In the genomic region with DNA sequence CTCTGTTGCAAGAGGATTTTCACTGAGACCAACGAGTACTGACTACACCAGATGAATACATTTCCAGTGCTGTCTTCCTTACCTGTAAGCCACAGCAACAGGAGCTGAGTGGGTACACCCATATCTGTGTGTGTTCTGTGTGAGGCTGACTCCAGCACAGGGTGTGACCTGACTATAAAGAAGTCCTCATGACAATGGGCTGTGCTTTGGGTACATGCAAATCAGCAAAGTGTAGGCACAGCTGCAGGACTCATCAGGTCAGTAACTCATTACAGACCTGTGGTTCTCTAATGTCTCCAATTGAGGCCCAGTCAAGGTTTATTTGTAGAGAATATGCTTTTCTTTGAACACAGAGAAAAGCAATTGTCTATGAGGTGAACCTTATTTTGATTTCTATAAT, we compare ENCODE assay signal across 18 mouse cellular contexts.
"Had no signal": no experiment of that assay in that cellular context is flagged by ENCODE, and none has a peak within 500 bp of the region (broad histone marks: within the 10 kb centered on the region; RNA-seq: fewer than 3 reads in every experiment).

No protein-coding gene starts in this region.

- H3K27me3 ChIP-seq: liver, embryonic 12.5 days; megakaryocyte, embryonic 14.5 days; midbrain, embryonic 12.5 days; midbrain, embryonic 15.5 days; neural tube, embryonic 12.5 days had no signal

- H3K4me1 ChIP-seq: liver, embryonic 12.5 days; megakaryocyte, embryonic 14.5 days; midbrain, embryonic 12.5 days; midbrain, embryonic 15.5 days; neural tube, embryonic 12.5 days had no signal

- H3K27ac ChIP-seq: liver, embryonic 12.5 days; liver, embryonic 14.5 days; macrophage; midbrain, embryonic 12.5 days; midbrain, embryonic 15.5 days; neural tube, embryonic 12.5 days had no signal

- DNase-seq: lung, adult 18-20 months; lung, embryonic 14.5 days; lung, postnatal 10 days; retina, postnatal 1 day; right cerebral cortex, adult 18-20 months; right cerebral cortex, postnatal 25 days; right cerebral cortex, postnatal 4 days; spleen, adult 18-20 months; thymus, adult 18-20 months; thymus, postnatal 14 days; thymus, postnatal 36 days had no signal

- H3K9me3 ChIP-seq: liver, embryonic 12.5 days; megakaryocyte, embryonic 14.5 days; midbrain, embryonic 12.5 days; midbrain, embryonic 15.5 days; neural tube, embryonic 12.5 days had no signal

- H3K4me2 ChIP-seq: liver, embryonic 12.5 days; lung, embryonic 14.5 days; midbrain, embryonic 12.5 days; midbrain, embryonic 15.5 days; neural tube, embryonic 12.5 days had no signal

- H3K36me3 ChIP-seq: liver, embryonic 12.5 days; midbrain, embryonic 12.5 days; midbrain, embryonic 15.5 days; neural tube, embryonic 12.5 days had no signal

- ATAC-seq: liver, embryonic 12.5 days; midbrain, embryonic 15.5 days had no signal

- H3K4me3 ChIP-seq: liver, embryonic 12.5 days; megakaryocyte, embryonic 14.5 days; midbrain, embryonic 12.5 days; midbrain, embryonic 15.5 days; neural tube, embryonic 12.5 days had no signal

- H3K9ac ChIP-seq: liver, embryonic 12.5 days; liver, embryonic 14.5 days; lung, embryonic 14.5 days; midbrain, embryonic 12.5 days; midbrain, embryonic 15.5 days; neural tube, embryonic 12.5 days had no signal
